In genomic region chr7:101837154-101837605, GRCm38 (mm10) we compare ENCODE assay signal across 8 mouse cellular contexts. TPM values are rescaled to one million over a fixed set of nuclear protein-coding genes. Genes with fewer than 3 reads are reported as not detected.
A peak's percentile ranks its signal among the peaks of the same experiment; 100 is the strongest.
DNase-seq lines count a peak whose midpoint lies in the region; ATAC-seq and TF ChIP-seq lines count a peak whose summit lies in the region.

No protein-coding gene starts in this region.

- H3K4me3 ChIP-seq in liver, adult 2 months (ENCODE audit: insufficient read depth, low read depth, low read length): peak overlapping the region; percentile 95
- peak overlapping the region; percentile 76 for H3K4me3 ChIP-seq in forebrain, embryonic 16.5 days (replicated peaks; ENCODE audit: low read length)
- H3K4me3 ChIP-seq in liver, embryonic 13.5 days (replicated peaks): peak overlapping the region; percentile 65

- no peak for TF ChIP-seq POLR2A in liver, adult 2 months (IDR thresholded peaks at IDR 0.05; ENCODE audit: extremely low read depth, insufficient read depth, low read length)

- H3K27ac ChIP-seq in liver, adult 2 months (replicated peaks; ENCODE audit: insufficient read depth, low read depth, low read length): peak overlapping the region; percentile 95
- peak overlapping the region; percentile 53 for H3K27ac ChIP-seq in forebrain, embryonic 16.5 days (ENCODE audit: low read length)
- peak overlapping the region; percentile 64; the same call in 1 of the 2 replicates for H3K27ac ChIP-seq in liver, embryonic 13.5 days

- under 1% methylated on average over 20 of the region's 20 CpGs for WGBS in liver, adult 2 months
- WGBS in forebrain, embryonic 16.5 days: 0% methylated on average over 20 of the region's 20 CpGs
- WGBS in liver, embryonic 13.5 days (ENCODE audit: insufficient replicate concordance): under 1% methylated on average over 20 of the region's 20 CpGs

- H3K36me3 ChIP-seq in liver, adult 2 months (ENCODE audit: control insufficient read depth, insufficient read depth, low read length): peaks cover 8% of the 10 kb centered on the region; the same call in 1 of the 2 replicates
- no peaks in the 10 kb centered on the region for H3K36me3 ChIP-seq in forebrain, embryonic 16.5 days (ENCODE audit: control insufficient read depth, insufficient read depth)
- H3K36me3 ChIP-seq in liver, embryonic 13.5 days: peaks cover 9% of the 10 kb centered on the region

- H3K9me3 ChIP-seq in forebrain, embryonic 16.5 days (ENCODE audit: control insufficient read depth, low read length): no peaks in the 10 kb centered on the region
- no peaks in the 10 kb centered on the region for H3K9me3 ChIP-seq in liver, embryonic 13.5 days (replicated peaks)

- peak overlapping the region; percentile 91 for H3K9ac ChIP-seq in liver, adult 2 months (ENCODE audit: low read depth, low read length)
- peak overlapping the region; percentile 83 for H3K9ac ChIP-seq in forebrain, embryonic 16.5 days (replicated peaks; ENCODE audit: low read depth, low read length)
- peak overlapping the region; percentile 74 for H3K9ac ChIP-seq in liver, embryonic 13.5 days

- H3K79me2 ChIP-seq in liver, adult 2 months (ENCODE audit: control insufficient read depth, insufficient read depth, low read length): peaks cover 6% of the 10 kb centered on the region; the same call in 1 of the 2 replicates

- ATAC-seq in forebrain, embryonic 16.5 days: 0 out of 2 replicates have a peak, but pooled peaks have one; percentile 1
- no peak for ATAC-seq in liver, embryonic 13.5 days (ENCODE audit: low read depth)

- TF ChIP-seq CTCF in liver, adult 2 months (IDR thresholded peaks at IDR 0.05; ENCODE audit: low read depth, low read length): no peak

- peaks cover 4% of the 10 kb centered on the region; the same call in 1 of the 2 replicates for H3K4me1 ChIP-seq in liver, adult 2 months (ENCODE audit: control insufficient read depth, insufficient read depth, low read length)
- peaks cover 39% of the 10 kb centered on the region for H3K4me1 ChIP-seq in forebrain, embryonic 16.5 days (replicated peaks; ENCODE audit: control insufficient read depth, insufficient read depth, low read length)
- H3K4me1 ChIP-seq in liver, embryonic 13.5 days (replicated peaks): peaks cover 18% of the 10 kb centered on the region

- peak overlapping the region; percentile 99 for H3K4me2 ChIP-seq in forebrain, embryonic 16.5 days (ENCODE audit: low read length)
- peak overlapping the region; percentile 81 for H3K4me2 ChIP-seq in liver, embryonic 13.5 days

- DNase-seq in liver, adult 2 months (ENCODE audit: extremely low read depth, low read depth, low spot score): peak; percentile 51
- DNase-seq in liver (no peak), R1 (ENCODE audit: low read depth, low spot score) (peak; percentile 46)
- DNase-seq in liver, embryonic 13.5 days: peak; percentile 29
- no peak for DNase-seq in layer of hippocampus, postnatal 36 days
- DNase-seq in yolk sac, embryonic 10.5 days (ENCODE audit: low spot score): no peak
- no peak for DNase-seq in frontal cortex, postnatal 14 days (ENCODE audit: low spot score in 2 of 2)

- no peaks in the 10 kb centered on the region for H3K27me3 ChIP-seq in liver, adult 2 months (ENCODE audit: control insufficient read depth, insufficient read depth, low read length)
- H3K27me3 ChIP-seq in forebrain, embryonic 16.5 days (replicated peaks; ENCODE audit: control insufficient read depth, insufficient read depth, low read length): peaks cover 2% of the 10 kb centered on the region; the same call in 1 of the 2 replicates
- H3K27me3 ChIP-seq in liver, embryonic 13.5 days: peaks cover 61% of the 10 kb centered on the region

RNA-seq across cellular contexts. Expression of gene Inppl1, which starts 0.8 kb away (rescaled TPM):
- 10.9 and 13.5 TPM in 2 replicates for total RNA-seq in liver, adult 2 months (2014; rRNA removed)
- polyA plus RNA-seq in liver, adult 2 months (2012; rRNA removed): 25.4 and 32.9 TPM in 2 replicates
- 20.0 and 20.5 TPM in 2 replicates for polyA plus RNA-seq in forebrain, embryonic 16.5 days (2015; fragmentation: Nextera tagmentation; extraction: Ambion mirVana)
- polyA plus RNA-seq in liver, embryonic 13.5 days (2015; fragmentation: Nextera tagmentation; extraction: Ambion mirVana): 3.6 and 5.2 TPM in 2 replicates
- 10 to 100 TPM; 28.7 to 29.2 TPM for total RNA-seq in layer of hippocampus, postnatal 36 days (2021)

RNA-seq across cellular contexts. Expression of gene Phox2a, which starts 19.1 kb away (rescaled TPM):
- total RNA-seq in liver, adult 2 months (2014; rRNA removed): not detected in 2 replicates
- polyA plus RNA-seq in liver, adult 2 months (2012; rRNA removed): not detected in 2 replicates
- polyA plus RNA-seq in forebrain, embryonic 16.5 days (2015; fragmentation: Nextera tagmentation; extraction: Ambion mirVana): not detected in 2 replicates
- not detected in 2 replicates for polyA plus RNA-seq in liver, embryonic 13.5 days (2015; fragmentation: Nextera tagmentation; extraction: Ambion mirVana)
- total RNA-seq in layer of hippocampus, postnatal 36 days (2021): not detected

RNA-seq across cellular contexts. Expression of gene Folr2, which starts 19.8 kb away (rescaled TPM):
- total RNA-seq in liver, adult 2 months (2014; rRNA removed): 19.7 and 37.4 TPM in 2 replicates
- 13.3 and 23.1 TPM in 2 replicates for polyA plus RNA-seq in liver, adult 2 months (2012; rRNA removed)
- 0.65 and 0.94 TPM in 2 replicates for polyA plus RNA-seq in forebrain, embryonic 16.5 days (2015; fragmentation: Nextera tagmentation; extraction: Ambion mirVana)
- polyA plus RNA-seq in liver, embryonic 13.5 days (2015; fragmentation: Nextera tagmentation; extraction: Ambion mirVana): 3.6 and 4.4 TPM in 2 replicates
- not detected for total RNA-seq in layer of hippocampus, postnatal 36 days (2021)

RNA-seq across cellular contexts. Expression of gene Anapc15, which starts 26.3 kb away (rescaled TPM):
- 16.6 and 17.1 TPM in 2 replicates for total RNA-seq in liver, adult 2 months (2014; rRNA removed)
- 27.3 and 31.8 TPM in 2 replicates for polyA plus RNA-seq in liver, adult 2 months (2012; rRNA removed)
- 68.6 and 72.3 TPM in 2 replicates for polyA plus RNA-seq in forebrain, embryonic 16.5 days (2015; fragmentation: Nextera tagmentation; extraction: Ambion mirVana)
- 66.2 and 71.8 TPM in 2 replicates for polyA plus RNA-seq in liver, embryonic 13.5 days (2015; fragmentation: Nextera tagmentation; extraction: Ambion mirVana)
- total RNA-seq in layer of hippocampus, postnatal 36 days (2021): 10 to 100 TPM; 27.9 to 30.1 TPM

RNA-seq across cellular contexts. Expression of gene Folr1, which starts 33.4 kb away (rescaled TPM):
- 0.20 TPM in 1 of 2 replicates, not detected in the other for total RNA-seq in liver, adult 2 months (2014; rRNA removed)
- 0.23 TPM in 1 of 2 replicates, not detected in the other for polyA plus RNA-seq in liver, adult 2 months (2012; rRNA removed)
- polyA plus RNA-seq in forebrain, embryonic 16.5 days (2015; fragmentation: Nextera tagmentation; extraction: Ambion mirVana): 17.1 and 19.2 TPM in 2 replicates
- 0.38 and 0.41 TPM in 2 replicates for polyA plus RNA-seq in liver, embryonic 13.5 days (2015; fragmentation: Nextera tagmentation; extraction: Ambion mirVana)
- total RNA-seq in layer of hippocampus, postnatal 36 days (2021): 1 to 10 TPM in 1 of 2 experiments, under 1 TPM in 1; 0.62 to 4.9 TPM

Comparison
In these comparisons a context has a peak if more than half of its experiments do, and no peak if none do; other contexts are left out.
1. DNase-seq: peak in liver, adult 2 months (single experiment), R1 (single experiment) and liver, embryonic 13.5 days (single experiment); none in liver (single experiment), layer of hippocampus, postnatal 36 days (0 of 2), yolk sac, embryonic 10.5 days (single experiment) and frontal cortex, postnatal 14 days (0 of 2).
2. Peak in every context shown above with its lines, with median percentiles within 50 percentile points of each other: H3K27ac ChIP-seq, H3K4me3 ChIP-seq and H3K9ac ChIP-seq.